8 mouse cellular contexts compared by ENCODE assay signal in genomic region chr4:116986400-116987121, GRCm38 (mm10). TPM values are rescaled to one million over a fixed set of nuclear protein-coding genes. Genes with fewer than 3 reads are reported as not detected.
DNase-seq lines count a peak whose midpoint lies in the region; ATAC-seq and TF ChIP-seq lines count a peak whose summit lies in the region.

No protein-coding gene starts in this region.

- no peaks in the 10 kb centered on the region for H3K27me3 ChIP-seq in limb, embryonic 13.5 days
- H3K27me3 ChIP-seq in midbrain, embryonic 15.5 days (replicated peaks) = no peaks in the 10 kb centered on the region
- no peaks in the 10 kb centered on the region for H3K27me3 ChIP-seq in spleen, adult 2 months (ENCODE audit: control insufficient read depth, insufficient read depth, low read length)

- peak; percentile 96 for DNase-seq in heart, adult 11 months
- DNase-seq in heart, postnatal 25 days (ENCODE audit: low spot score) = no peak
- DNase-seq in embryo, embryonic 10 days (ENCODE audit: low spot score) = peak; percentile 82
- DNase-seq in kidney, adult 8-10 months = peak; percentile 81
- peak in 1 of 2 experiments; percentile 28 for DNase-seq in spleen, adult 2 months (ENCODE audit: low read depth in 1 of 2, low spot score in 2 of 2)

- intact Hi-C loops in heart, postnatal 25 days (cut with DNase I) = no loop called here

- 69% methylated on average over 17 of the region's 17 CpGs for WGBS in limb, embryonic 13.5 days
- WGBS in midbrain, embryonic 15.5 days = 66% methylated on average over 17 of the region's 17 CpGs
- WGBS in spleen, adult 2 months = 60% methylated on average over 17 of the region's 17 CpGs

- H3K27ac ChIP-seq in limb, embryonic 13.5 days = no peak overlapping the region
- no peak overlapping the region for H3K27ac ChIP-seq in midbrain, embryonic 15.5 days
- no peak overlapping the region for H3K27ac ChIP-seq in spleen, adult 2 months (ENCODE audit: insufficient read depth, low read length)

- H3K4me2 ChIP-seq in limb, embryonic 13.5 days (replicated peaks) = no peak overlapping the region
- H3K4me2 ChIP-seq in midbrain, embryonic 15.5 days = no peak overlapping the region

- H3K4me1 ChIP-seq in limb, embryonic 13.5 days = no peaks in the 10 kb centered on the region
- no peaks in the 10 kb centered on the region for H3K4me1 ChIP-seq in midbrain, embryonic 15.5 days
- no peaks in the 10 kb centered on the region; the same call in 1 of the 2 replicates for H3K4me1 ChIP-seq in spleen, adult 2 months (ENCODE audit: control insufficient read depth, insufficient read depth, insufficient read length)

- H3K4me3 ChIP-seq in limb, embryonic 13.5 days = no peak overlapping the region
- no peak overlapping the region for H3K4me3 ChIP-seq in midbrain, embryonic 15.5 days
- H3K4me3 ChIP-seq in spleen, adult 2 months (ENCODE audit: extremely low read depth, insufficient read depth, insufficient read length) = no peak overlapping the region

- ATAC-seq in granulocyte monocyte progenitor cell, adult 5-6 weeks (replicated peaks; ENCODE audit: poor library complexity, severe bottlenecking) = peak; percentile 93
- ATAC-seq in limb, embryonic 13.5 days (ENCODE audit: low FRiP score, low read depth) = peak; percentile 74
- ATAC-seq in midbrain, embryonic 15.5 days (replicated peaks) = peak; percentile 69

- H3K36me3 ChIP-seq in limb, embryonic 13.5 days = peaks cover 18% of the 10 kb centered on the region
- peaks cover 14% of the 10 kb centered on the region; the same call in 1 of the 2 replicates for H3K36me3 ChIP-seq in midbrain, embryonic 15.5 days (replicated peaks)
- H3K36me3 ChIP-seq in spleen, adult 2 months (ENCODE audit: control insufficient read depth, insufficient read depth, low read length) = 0 out of 2 replicates have a peak, but pooled peaks cover 2% of the 10 kb centered on the region

- no peak for TF ChIP-seq POLR2A in spleen, adult 2 months (IDR thresholded peaks at IDR 0.05; ENCODE audit: low read depth, low read length)

- TF ChIP-seq CTCF in spleen, adult 2 months (IDR thresholded peaks at IDR 0.05; ENCODE audit: extremely low read depth, insufficient read depth, insufficient read length, insufficient replicate concordance) = peak; percentile 43; the same call in 1 of the 2 replicates

- no peak overlapping the region for H3K9ac ChIP-seq in limb, embryonic 13.5 days
- H3K9ac ChIP-seq in midbrain, embryonic 15.5 days = no peak overlapping the region

- no peaks in the 10 kb centered on the region for H3K9me3 ChIP-seq in limb, embryonic 13.5 days
- no peaks in the 10 kb centered on the region for H3K9me3 ChIP-seq in midbrain, embryonic 15.5 days

RNA-seq across cellular contexts. Expression of gene Urod, which starts 7.7 kb away (rescaled TPM):
- 10 to 100 TPM; 85.0 to 91.1 TPM for total RNA-seq in heart, postnatal 25 days (2021)
- total RNA-seq in granulocyte monocyte progenitor cell, adult 5-6 weeks (2014; fragmentation: Nextera tagmentation) = 47.7 and 89.1 TPM in 2 replicates
- total RNA-seq in granulocyte monocyte progenitor cell, adult 5-6 weeks (2017) = 40.2 and 57.8 TPM in 2 replicates
- polyA plus RNA-seq in limb, embryonic 13.5 days (2015; fragmentation: Nextera tagmentation; extraction: Ambion mirVana) = 99.5 and 111 TPM in 2 replicates
- 51.4 and 59.7 TPM in 2 replicates for polyA plus RNA-seq in midbrain, embryonic 15.5 days (2015; fragmentation: Nextera tagmentation; extraction: Ambion mirVana)
- 72.1 and 90.6 TPM in 2 replicates for polyA plus RNA-seq in spleen, adult 2 months (2012; rRNA removed)

RNA-seq across cellular contexts. Expression of gene Hectd3, which starts 8.6 kb away (rescaled TPM):
- 10 to 100 TPM; 14.8 to 15.3 TPM for total RNA-seq in heart, postnatal 25 days (2021)
- total RNA-seq in granulocyte monocyte progenitor cell, adult 5-6 weeks (2014; fragmentation: Nextera tagmentation) = 8.5 and 9.2 TPM in 2 replicates
- 14.7 and 15.3 TPM in 2 replicates for total RNA-seq in granulocyte monocyte progenitor cell, adult 5-6 weeks (2017)
- 10.2 and 10.3 TPM in 2 replicates for polyA plus RNA-seq in limb, embryonic 13.5 days (2015; fragmentation: Nextera tagmentation; extraction: Ambion mirVana)
- 25.8 and 27.0 TPM in 2 replicates for polyA plus RNA-seq in midbrain, embryonic 15.5 days (2015; fragmentation: Nextera tagmentation; extraction: Ambion mirVana)
- 58.8 and 66.6 TPM in 2 replicates for polyA plus RNA-seq in spleen, adult 2 months (2012; rRNA removed)

RNA-seq across cellular contexts. Expression of gene Eif2b3, which starts 32.6 kb away (rescaled TPM):
- total RNA-seq in heart, postnatal 25 days (2021) = 10 to 100 TPM; 13.5 to 13.8 TPM
- 13.1 and 31.2 TPM in 2 replicates for total RNA-seq in granulocyte monocyte progenitor cell, adult 5-6 weeks (2014; fragmentation: Nextera tagmentation)
- total RNA-seq in granulocyte monocyte progenitor cell, adult 5-6 weeks (2017) = 39.7 and 41.3 TPM in 2 replicates
- polyA plus RNA-seq in limb, embryonic 13.5 days (2015; fragmentation: Nextera tagmentation; extraction: Ambion mirVana) = 47.0 and 49.9 TPM in 2 replicates
- 44.6 and 46.2 TPM in 2 replicates for polyA plus RNA-seq in midbrain, embryonic 15.5 days (2015; fragmentation: Nextera tagmentation; extraction: Ambion mirVana)
- polyA plus RNA-seq in spleen, adult 2 months (2012; rRNA removed) = 3.6 TPM in 2 replicates
